Mouse (Mus musculus) heart, adult 9 months (tissue): ENCODE measurements at regions not wholly inside any gene's neighbourhood (a gene's known extent, or its start where the extent isn't known, plus 50 kb on each side); places are given as distances from the start of the nearest gene placed in this dataset.

Source experiments
- DNase-seq, 2 experiments: peaks; one replicate each; pipeline ENCODE4 v3.0.0; 2022; ENCODE audit warnings: low spot score in 2 of 2

DNA sequence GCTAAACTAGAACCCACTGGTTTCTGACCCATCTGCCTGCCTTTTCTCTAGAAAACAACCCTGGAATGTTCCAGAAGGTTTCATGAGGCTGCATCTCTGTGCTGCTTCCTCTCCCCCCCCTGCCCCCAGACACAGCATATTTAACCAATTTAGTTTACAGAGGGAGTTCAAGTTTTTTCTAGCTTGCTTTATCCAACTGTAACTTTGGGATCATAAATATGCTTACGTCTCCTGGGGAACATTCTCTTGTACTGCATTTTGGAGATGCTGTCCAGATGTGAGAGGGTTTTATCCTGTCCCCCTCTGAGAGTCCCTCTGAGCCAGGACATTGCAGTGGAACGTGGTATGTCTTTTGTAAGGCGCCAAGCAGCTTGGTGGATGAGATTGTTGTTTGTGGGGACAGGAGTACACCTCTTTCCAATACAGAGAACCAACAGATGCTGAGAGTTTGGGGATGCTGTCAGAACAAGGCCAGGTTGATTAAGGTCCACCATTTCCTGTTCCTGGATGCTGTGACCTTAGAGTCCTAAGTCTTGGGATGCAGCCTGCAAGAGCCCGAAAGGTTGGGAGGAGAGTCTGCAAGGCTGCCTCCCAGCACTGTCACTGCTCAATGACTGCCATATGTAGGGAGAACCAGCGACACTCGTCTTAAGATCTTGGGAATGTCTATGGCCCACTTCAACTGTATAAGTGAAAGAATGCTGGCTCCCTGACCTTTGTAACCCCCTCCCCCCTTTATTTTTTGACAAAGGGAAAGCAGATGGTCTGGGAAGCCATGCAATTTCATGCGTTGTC is 51.4 kb upstream of the Tut7 start:
- DNase-seq = no peak
